Mouse (Mus musculus): ENCODE data around the gene Cyp4a29.
"Not testable (repeated sequence)": the region's sequence is repeated elsewhere in the genome, so short reads cannot be mapped to it uniquely, and the experiment has no call there.

Gene Cyp4a29

DNA sequence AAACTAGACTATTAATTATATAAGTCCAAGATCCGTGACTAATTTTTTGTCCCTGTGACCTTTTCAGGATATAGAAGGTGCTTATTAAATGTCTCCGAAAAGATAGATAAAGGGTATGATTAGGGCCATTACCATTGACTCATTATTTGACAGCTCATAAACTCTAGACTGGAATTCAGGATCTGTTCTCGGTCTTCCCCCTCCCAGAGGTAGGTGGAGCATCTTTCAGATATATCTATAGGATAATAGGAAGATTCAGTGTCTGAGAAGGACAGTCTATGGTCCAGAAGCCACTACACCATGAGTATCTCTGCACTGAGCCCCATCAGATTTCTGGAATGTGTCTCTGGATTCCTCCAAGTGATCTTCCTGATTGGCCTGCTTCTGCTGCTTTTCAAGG is at the start of gene Cyp4a29:
Cyp4a29 (plus strand) TSS at position 301 of the 400 bp plus-strand sequence.
- DNase-seq (ENCODE audit: low spot score): no peak

DNA sequence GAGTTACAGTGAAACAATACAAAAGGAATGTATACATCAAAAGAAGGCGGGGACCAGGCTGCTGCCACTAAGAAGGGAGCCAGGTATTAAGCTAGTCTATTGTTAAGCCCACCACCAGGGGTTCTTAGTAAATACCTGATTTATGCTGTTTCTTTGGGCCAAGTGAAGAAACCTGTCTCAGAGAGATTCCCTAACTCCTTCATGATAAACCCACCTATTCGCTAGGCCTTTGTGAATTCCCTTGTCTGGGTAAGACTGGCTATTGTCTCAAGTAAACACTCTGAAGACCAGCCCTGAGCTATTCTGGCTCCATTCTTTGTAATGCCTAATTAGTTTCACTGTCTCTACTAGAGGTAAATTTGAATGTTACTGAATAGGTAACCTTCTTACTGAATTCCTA is 9.0 kb upstream of the Cyp4a29 start:
- not testable (repeated sequence) for DNase-seq (ENCODE audit: low spot score)

DNA sequence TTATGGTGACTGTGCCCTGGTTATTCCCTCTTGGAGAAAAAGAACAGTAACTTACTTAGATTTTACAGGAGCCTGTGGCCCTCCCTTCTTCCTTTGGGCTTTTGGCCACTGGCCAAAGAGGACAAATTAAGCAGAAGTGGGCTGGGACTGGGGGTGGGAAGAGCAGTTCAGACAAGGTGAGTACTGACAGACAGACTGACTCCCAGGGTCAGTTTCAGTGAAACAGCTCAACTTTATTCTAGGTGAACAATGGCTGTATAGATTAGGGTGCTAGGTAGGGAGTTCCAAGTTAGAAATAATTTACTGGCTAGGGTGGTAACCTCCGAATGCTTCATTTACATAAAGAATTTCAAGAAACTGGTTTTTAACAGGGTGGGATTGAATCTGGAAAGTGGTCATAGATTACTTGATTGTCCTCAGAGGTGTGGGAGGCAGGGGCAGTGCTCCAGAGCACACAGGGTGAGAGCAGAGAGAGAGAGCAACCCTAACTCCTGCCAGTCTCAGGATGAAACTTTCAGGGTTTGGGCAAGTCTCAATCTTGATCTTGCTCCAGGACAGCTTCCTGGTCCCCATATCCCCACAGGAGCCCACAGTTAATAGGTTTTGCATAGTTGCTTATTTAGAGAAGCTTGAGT is 5.3 kb upstream of the Cyp4a29 start:
- no peak for DNase-seq (ENCODE audit: low spot score)

DNA sequence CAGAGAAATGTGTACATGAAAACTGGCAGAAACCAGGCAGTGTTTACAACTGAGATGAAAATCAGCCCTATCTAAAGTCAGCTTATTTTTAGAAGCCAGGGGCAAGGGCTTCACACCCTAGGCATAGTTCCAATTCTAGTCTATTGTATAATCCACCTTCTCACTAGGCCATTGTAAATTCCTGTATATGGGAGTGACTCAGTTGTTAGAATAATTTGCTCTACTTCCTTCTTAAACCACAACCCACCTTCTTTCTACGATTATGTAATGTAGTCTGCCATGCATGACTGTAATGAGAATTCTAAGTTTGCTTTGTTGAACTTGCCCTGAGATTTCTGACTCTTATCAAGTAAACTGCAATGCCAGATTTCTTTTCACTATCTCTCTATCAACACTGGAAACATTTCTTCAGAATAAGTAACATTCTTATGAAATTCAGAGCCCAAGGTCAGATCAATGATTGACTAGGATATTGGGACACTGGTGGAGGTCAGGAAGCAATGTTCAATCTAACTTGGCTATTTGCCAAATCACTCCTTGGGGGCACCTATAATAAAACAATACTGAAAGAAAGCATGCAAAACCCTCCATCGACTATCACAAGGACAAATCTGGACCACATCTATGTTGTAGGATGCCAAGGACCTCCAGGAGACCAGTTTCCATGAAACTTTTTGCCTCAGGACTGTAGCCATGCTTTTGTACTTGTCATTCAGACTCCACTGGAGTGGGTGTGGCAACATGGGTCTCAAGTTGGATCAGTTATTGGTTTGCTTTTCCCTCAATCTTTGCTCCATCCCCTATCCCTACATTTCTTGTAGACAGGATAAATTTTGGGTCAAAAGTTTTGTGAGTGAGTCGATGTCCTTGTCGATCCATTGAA is 23.0 kb downstream of the Cyp4a29 start:
- not testable (repeated sequence) for DNase-seq (ENCODE audit: low spot score)

DNA sequence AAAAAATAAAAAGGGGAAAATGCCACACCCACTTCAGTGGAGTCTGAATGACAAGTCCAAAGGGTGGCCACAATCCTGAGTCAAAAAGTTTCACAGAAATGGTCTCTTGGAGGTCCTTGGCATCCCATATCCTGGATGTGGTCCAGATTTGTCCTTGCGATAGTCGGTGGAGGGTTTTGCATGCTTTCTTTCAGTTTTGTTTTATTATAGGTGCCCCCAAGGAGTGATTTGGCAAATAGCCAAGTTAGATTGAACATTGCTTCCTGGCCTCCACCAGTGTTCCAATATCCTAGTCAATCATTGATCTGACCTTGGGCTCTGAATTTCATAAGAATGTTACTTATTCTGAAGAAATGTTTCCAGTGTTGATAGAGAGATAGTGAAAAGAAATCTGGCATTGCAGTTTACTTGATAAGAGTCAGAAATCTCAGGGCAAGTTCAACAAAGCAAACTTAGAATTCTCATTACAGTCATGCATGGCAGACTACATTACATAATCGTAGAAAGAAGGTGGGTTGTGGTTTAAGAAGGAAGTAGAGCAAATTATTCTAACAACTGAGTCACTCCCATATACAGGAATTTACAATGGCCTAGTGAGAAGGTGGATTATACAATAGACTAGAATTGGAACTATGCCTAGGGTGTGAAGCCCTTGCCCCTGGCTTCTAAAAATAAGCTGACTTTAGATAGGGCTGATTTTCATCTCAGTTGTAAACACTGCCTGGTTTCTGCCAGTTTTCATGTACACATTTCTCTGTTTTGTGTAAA is 36.5 kb downstream of the Cyp4a29 start:
- DNase-seq (ENCODE audit: low spot score): not testable (repeated sequence)

DNA sequence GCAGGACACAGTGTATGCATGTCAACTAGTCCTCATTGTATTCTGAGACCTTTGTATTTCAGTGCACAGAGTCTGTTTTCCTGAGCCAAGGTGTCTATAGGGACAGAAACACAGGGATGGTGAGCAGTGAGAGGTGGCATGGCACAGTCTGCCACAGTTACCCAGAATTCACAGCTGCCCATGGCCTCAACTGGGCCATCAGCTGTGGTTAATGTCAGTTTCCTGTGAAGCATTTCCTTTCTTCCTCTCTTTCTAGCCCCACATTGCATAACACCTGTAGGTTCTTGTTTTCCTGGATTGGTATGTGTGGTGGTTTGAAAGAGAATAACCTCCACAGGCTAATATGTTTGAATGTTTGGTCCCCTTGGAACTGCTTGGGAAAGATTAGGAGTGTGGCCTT is 38.5 kb downstream of the Cyp4a29 start:
- no peak for DNase-seq (ENCODE audit: low spot score)

DNA sequence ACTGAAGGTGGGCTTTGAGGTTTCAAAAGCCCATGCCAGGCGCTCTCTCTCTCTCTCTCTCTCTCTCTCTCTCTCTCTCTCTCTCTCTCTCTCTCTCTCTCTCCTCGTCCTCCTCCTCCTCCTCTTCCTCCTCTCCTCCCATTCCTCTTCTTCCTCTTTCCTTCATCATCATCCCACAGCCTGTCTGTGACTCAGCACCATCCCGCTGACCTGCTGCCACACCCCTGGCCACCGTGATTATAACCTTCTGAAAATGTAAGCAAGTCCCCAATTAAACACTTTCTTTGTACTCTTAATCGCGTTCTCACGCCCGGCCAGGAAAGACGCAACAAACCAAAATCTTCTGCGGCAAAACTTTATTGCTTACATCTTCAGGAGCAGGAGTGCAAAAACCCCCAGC is 38.9 kb downstream of the Cyp4a29 start:
- not testable (repeated sequence) for DNase-seq (ENCODE audit: low spot score)

DNA sequence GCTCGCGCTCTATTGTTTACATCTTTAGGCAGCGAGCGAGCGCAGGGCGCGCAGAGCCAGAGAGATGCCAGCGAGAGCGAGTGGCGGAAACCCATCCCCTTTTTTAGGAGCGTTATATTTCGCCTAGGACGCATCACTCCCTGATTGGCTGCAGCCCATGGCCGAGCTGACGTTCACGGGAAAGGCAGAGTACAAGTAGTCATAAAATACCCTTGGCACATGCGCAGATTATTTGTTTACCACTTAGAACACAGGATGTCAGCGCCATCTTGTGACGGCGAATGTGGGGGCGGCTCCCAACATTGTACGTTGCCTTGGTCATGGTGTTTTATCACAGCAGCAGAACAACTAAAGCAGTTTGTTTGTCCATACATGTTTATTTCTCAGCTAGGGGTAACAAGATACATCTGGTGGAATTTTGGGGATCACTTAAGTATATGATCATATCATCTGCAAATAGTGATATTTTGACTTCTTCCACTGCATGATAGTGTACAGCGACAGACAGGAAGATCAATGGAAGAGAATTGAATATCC is 39.4 kb downstream of the Cyp4a29 start:
- DNase-seq (ENCODE audit: low spot score): not testable (repeated sequence)

DNA sequence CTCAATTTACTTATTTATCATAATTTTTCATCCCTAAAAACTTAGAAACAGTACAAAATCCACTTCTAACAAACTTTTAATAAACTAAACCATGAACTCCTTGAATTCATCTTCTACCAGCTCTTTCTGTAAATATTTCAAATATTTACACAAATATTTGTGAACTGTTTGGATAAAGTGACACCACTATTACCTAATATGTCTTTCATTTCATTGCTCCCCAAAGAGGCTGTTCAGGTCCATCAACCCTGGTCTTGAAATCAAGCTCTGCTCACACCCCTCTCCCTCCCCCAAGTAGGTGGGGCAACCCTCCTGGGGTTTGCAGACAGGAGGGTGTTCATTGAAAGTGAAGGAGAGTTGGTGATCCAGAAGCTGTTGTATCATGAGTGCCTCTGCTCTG is 56.9 kb downstream of the Cyp4a29 start, which contains the start of gene Cyp4a12a:
Cyp4a12a (plus strand) TSS at position 301 of the 400 bp plus-strand sequence.
- not testable (repeated sequence) for DNase-seq (ENCODE audit: low spot score)
